Mouse (Mus musculus) testis, postnatal 10 days (tissue): ENCODE data around the gene Nt5dc2.

Experiments used
- DNase-seq: peaks from one replicate; pipeline ENCODE4 v3.0.0; 2021; ENCODE audit warnings: low spot score

Gene Nt5dc2

DNA sequence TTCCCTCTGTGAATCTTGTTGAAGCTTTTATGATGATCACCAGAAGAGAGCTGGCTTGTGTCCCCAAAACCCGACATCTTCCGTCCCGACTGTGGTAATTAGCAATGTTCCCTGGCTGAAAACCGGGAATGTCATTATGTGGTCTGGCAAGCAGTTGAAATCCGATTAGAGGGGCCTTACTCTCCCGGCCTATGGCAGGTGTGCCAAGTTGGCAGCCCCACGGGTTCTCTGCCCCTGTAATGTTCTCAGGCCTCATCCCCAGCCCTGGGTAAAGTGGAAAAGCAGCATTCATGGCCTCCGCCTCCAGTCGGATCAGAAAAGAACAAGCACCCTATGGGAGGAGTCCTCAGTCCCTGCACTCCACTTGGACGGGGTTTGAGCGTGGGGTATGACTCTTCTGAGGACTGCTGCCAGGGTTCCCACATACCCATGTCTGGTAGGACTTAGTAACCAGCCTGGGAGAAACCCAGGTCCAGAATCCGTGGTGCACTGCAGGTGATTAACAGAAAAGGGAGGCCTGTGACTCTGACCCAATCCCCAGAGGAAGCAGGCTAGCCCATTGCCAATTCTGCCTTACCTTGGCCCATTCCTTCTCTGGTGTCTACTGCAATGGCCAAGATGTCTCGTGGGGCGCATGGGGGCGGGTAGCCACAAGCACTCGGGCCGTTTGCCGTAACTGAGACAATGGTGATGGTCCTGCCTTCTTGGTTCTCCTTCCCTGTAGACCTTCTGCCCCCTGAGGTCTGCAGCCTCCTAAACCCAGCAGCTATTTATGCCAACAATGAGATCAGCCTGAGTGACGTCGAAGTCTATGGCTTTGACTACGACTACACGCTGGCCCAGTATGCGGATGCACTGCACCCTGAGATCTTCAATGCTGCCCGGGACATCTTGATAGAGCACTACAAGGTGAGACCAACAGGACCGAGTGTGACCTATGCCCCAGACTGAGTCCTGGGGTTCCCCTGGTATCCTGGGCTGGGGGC lies 3.5 kb downstream of the Nt5dc2 start:
- DNase-seq, result peak; percentile 47

DNA sequence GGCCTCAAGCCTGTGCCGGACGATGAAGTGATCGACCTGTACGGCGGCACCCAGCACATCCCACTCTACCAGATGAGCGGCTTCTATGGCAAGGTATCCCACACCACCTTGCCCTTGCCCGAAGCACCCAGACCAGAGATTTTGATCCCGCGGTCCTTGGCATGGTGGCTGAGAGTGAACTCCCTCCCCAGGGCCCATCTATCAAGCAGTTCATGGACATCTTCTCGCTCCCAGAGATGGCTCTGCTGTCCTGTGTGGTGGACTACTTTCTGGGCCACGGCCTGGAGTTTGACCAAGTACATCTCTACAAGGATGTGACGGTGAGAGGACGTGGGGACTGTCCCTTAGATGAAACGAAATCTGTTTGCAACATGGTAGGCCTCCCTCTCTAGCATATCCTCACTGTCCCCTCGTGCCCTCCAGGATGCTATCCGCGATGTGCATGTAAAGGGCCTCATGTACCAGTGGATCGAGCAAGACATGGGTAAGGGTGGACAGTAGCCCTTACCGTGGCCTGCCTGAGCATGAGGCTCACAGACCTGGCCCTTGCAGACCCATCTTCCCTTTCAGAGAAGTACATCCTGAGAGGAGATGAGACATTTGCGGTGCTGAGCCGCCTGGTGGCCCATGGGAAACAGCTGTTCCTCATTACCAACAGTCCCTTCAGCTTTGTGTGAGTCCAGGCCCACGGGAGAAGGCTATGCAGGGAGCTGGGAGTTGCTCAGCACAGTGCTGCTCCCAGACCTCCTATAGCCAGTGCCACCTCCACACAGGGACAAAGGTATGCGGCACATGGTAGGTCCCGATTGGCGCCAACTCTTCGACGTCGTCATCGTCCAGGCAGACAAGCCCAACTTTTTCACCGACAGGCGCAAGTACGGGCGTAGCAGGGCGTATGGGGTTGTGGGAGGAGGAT lies 4.9 kb downstream of the Nt5dc2 start:
- peak; percentile 42 for DNase-seq

DNA sequence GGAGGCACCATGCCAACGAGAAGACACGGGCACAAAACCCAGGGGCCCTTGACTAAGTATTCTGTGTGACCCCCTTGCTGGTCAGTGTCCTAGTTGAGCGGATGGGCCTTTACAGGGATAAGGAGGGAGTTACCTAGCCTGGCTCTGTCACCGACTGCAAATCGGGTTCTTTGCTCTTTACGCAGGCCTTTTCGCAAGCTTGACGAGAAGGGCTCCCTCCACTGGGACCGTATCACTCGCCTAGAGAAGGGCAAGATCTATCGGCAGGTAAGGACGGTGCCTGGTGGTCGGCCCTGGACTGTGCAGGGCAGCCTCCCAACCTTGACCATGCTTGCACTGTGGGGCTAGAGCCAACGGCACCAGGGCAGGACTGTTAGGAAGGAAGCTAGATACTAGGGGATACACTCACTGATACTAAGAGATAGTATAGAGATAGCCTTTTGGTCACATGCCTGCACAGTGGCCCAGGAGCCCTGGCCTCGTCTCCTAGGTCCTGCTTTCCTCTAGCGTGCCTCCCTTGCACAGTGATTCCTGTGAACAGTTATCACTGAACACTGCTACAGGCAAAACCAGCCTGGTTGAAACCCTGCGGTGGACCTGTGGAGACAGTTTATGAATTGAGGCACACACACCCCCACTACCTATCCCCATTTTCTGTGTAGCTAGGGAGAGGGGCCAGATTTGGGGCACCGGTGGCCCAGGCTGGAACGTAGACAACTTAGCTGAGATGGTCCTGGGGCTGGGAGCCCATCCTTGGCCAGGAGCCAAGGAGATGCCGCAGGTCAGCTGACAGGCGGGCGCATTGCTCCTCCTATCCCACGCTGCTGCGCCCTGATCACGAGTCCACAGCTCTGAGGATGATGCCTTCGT lies 5.8 kb downstream of the Nt5dc2 start:
- peak; percentile 41 for DNase-seq

DNA sequence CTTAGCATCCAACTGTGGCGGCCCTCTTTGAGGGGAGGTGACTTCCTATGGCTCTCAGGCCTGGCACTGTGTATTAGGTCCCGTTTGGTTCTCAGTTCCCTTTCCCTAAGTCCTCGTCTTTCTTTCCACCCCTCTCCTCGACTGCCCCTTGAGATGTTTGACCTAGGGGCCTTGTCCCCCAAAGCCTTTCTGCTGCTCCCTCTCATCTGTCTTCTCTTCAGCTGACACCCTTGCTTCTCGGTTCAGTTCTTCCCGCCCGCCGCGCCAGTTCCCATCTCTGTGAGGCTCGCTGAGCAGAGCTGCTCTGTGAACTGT lies 6.4 kb downstream of the Nt5dc2 start:
- DNase-seq, result no peak

DNA sequence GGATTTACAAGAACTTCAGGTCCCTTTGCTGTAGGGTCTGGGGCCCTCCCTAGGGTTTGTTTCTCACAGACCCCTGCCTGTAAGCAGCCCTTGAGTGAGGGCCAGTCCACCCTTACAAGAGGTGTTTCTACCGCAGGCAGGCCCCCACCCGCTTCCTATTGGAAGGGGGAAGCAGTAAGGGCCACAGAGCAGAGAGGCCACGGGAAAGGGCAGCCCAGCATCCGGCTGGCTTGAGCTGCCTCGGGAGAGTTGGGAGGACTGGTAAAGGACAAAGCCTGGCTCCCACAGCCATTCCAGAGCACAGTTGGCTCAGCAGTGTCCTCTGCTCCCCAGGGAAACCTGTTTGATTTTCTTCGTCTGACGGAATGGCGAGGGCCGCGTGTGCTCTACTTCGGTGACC lies 6.9 kb downstream of the Nt5dc2 start:
- peak; percentile 41 for DNase-seq

DNA sequence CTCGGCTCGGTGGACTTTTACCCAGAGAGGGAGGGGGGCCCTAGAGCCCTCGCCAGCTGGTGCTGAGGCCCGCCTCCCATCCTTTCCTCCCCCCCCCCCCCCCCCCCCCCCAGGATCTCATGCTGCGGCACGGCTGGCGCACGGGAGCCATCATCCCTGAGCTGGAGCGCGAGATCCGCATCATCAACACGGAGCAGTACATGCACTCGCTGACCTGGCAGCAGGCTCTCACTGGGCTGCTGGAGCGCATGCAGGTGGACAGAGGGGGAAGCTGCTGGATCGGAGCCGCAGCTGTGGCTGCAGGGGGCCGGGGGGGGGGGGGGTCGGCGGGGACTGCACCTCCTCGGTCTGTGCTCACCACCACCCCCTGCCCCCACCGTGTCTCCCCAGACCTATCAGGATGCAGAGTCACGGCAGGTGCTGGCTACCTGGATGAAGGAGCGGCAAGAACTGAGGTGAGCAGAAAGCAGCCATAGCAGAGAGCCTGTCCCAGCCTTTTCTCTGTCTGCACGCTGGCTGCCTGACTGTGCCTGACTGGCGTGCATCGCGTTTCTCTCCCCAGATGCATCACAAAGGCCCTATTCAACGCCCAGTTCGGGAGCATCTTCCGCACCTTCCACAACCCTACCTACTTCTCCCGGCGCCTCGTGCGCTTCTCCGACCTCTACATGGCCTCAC lies 7.5 kb downstream of the Nt5dc2 start:
- peak; percentile 41 for DNase-seq

DNA sequence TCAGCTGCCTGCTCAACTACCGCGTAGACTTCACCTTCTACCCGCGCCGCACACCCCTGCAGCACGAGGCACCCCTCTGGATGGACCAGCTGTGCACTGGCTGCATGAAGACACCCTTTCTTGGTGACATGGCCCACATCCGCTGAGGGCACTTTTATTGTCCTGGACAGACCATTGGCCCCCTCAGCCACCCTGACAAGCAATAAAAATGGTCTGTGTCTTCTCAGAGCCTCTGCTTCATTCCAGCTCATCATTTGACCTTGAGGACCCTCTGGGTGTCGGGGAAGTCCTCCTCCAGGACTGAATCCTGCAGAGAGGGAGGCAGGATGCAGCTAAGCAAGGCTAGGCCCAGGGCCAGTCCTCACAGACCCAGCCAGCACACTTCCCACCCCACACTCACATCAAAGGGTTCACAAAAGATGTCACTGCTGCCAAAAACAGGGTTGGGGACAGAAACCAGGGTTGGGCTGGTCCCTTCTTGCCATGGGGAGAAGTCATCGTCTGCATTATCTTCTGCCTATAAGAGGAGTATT lies 8.1 kb downstream of the Nt5dc2 start:
- peak; percentile 38 for DNase-seq

DNA sequence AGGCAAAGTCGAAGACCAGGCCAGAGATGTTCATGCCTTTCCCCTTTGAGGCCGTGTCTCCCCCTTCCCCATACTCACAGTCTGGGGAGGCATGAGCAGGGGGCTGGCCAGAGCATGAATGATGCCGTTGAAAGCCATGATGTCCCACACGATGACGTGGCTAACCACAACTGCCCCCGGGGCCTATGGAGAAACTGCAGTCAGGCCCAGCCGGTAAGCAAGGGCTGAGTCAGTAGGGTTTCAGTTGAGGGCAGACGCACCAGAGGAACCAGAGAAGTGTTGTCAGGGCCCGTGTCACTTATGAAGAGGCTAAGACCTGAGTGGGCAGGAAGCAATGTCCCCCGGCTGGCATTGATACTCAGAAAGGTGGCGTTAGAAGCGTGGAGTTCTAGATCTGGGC lies 8.8 kb downstream of the Nt5dc2 start:
- peak; percentile 35 for DNase-seq

DNA sequence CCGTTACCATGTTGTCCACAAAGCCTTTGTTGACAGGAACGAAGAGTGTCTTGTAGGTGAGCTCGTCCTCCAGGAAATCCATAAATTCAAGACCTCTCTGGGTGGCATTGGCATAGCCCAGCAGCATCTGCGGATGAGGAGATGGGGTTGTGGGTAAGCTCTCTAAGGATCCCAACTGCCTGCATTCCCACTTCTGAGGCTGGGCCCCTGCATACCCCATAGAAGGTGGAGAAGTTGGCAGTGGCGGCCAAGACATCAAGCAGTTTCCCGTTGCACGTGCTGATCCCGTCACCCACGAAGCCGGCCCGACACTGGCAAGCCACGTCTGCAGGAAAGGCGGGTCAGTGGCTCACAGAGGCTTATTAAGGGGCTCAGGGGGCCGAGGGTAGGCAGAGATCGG lies 9.3 kb downstream of the Nt5dc2 start:
- peak; percentile 40 for DNase-seq

DNA sequence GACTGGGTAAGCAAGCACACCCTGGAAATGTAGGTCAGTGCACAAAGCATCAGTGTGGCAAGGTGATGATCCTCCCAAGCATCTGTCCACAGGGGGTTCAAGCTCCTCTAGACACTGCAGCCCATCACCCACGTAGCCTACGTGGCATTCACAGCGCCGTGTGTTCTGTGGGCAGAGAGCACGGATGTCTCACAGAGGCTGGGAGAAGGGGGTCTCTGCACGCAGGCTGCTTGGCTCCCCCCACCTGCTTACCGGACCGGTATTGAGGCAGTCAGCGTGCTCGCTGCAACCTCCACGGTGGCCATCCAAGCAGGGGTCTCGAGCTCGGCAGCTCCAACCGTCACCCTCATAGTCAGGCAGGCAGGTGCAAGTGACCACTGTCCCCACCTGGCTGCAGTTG lies 10.2 kb downstream of the Nt5dc2 start:
- peak; percentile 38 for DNase-seq

DNA sequence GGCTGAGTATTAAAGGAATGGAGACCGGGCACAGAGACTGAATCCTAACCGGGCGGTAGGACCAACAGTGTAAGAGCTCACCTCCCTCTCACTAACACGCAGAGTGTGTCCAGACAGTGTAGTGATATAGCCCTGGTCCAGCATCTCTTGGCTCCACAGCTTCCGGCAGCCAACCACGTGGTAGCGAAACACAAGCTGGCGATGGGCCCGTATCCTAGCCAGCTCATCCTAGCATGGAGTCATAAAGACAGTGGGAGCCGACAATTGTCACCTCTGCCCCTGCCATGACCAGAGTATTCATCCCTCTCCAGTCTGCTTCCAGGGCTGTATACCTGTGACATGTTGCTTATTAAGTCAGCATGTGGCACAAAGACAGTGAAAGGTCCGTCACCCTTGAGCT lies 14.8 kb downstream of the Nt5dc2 start:
- no peak for DNase-seq

DNA sequence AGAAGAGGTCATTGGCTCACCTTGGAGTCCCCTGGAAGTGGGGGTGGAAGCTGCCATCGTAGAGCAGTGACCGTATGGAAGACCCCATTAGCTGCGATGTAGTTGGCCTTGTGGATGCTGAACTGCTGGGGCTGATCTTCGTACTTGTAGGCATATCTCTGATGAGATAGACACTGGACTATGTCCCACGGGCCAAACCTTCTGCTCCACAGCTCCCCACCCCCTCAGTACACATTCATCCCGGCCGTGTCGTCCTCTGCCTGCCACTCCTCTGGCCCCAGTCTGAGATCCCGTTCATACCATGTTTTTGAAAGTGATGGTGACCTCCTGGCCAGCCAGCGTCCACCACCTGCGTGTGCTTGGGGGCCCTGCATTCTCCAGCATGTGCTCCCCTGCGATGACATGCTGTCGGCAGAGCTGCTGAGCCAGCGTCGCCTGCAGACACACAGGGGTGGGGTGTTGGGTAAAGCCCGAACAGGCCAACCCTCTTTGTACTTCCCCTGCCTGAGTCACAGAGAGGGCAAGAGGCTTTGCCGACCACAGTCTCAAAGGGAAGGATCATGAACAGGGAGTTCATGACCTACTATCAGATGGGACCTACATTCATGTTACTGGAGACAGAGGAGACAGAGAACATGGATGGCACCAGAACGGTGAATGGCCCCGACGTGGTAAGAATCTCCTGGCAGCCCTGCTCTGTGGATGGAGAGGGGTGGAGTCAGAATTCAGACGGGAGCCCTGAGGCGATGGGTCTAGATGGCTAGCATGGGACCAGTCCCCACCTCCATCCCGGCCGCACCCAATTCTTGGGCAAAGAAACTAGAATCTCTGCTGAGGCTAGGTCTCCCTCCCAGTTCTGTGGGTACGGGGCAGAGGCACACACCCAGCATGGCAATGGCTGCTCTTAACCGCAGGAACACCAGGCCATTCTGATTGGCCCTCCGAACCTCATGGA lies 29.6 kb downstream of the Nt5dc2 start:
- DNase-seq, result no peak

DNA sequence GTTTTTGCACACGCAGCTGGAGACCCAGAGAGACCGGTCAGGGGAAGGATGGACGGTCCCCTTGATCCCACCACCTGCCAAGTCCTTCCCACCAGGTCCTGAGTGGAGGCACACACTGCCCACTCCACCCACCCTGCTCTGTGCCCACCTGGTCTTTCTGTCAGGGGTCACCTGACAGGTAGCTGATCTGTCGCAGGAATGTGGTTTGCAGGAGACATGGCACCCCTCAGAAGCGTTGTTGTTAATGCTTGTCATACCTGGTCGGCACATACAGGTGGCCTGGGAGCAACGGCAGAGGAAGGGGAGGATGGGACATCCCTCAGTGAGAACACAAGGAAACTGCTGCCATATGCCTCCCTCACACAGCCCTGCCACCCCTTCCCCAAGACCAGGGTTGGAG lies 30.3 kb downstream of the Nt5dc2 start:
- DNase-seq, result no peak

DNA sequence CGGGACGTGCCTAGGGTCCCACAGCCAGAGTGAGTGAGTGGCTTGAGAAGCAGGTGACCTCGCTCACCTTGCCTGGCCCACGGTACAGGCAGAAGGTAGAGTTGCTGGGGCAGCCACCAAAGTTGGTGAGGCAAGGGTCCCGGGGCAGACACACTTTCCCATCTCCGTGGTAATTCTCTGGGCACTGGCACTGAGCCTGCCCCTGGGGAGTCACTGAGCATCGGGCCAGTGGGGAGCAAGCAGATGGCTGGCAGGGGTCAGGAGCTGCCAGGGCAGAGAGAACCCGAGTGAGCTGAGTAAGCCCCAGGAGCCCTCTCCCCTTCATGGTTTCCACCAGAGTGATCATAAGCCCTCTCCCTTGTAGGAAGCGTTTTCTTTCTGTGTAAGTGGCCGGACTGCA lies 30.8 kb downstream of the Nt5dc2 start:
- no peak for DNase-seq

DNA sequence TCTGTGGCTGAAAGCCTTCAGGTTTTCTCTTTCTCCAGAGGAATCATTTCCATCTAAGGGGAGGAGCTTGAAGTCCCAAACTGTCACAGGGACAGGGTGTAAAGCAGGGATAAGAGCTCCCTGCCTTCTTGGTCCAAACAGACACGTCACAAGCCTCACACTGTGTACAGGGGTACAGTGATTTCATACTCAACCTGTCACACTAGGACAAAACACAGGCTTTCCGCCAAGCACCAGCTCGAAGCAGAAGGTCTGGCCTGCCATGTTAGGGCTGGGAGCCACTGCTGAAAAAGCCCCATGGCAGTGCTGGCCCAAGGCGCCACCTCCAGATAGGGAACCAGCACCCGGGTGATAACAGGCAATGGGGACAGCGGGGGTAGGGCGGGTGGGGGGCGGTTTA lies 33.2 kb downstream of the Nt5dc2 start:
- DNase-seq, result no peak

DNA sequence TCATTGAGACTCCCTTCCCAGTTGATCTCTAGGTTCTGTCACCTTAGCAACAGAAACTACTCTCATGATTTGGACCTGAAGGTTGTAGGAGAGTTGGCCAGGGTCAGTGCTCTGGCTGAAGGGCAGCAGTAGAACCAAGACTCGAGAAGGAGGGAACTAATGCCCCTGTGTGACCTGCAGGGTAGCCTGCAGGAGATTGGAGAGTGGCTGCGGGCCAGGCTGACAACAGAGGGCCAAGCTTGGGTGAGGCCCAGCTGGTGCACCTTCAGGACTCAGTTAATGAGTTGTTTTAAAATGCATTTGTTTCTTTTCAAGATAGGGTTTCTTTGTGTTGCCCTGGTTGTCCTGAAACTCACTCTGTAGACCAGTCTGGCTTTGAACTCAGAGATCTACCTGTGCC lies 34.2 kb downstream of the Nt5dc2 start:
- DNase-seq, result no peak

DNA sequence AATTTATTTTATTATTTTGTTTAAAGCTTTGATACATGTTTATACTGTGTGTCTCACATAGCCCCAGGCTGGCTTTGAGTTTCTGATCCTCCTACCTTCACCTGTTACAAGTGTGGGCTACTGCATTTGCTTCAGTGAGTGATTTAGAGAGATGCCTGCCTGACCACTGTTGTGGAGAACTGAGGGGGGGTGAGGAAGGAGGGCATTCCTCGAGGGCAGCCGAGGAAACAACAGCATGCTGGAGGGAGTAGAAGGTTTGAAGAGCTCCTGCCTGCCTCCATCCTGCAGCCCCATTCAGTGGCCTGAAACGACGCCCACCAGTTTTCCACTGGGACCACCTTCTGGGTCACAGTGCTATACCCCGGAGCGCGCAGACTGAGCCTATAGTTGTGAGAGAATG lies 34.6 kb downstream of the Nt5dc2 start:
- DNase-seq, result no peak

DNA sequence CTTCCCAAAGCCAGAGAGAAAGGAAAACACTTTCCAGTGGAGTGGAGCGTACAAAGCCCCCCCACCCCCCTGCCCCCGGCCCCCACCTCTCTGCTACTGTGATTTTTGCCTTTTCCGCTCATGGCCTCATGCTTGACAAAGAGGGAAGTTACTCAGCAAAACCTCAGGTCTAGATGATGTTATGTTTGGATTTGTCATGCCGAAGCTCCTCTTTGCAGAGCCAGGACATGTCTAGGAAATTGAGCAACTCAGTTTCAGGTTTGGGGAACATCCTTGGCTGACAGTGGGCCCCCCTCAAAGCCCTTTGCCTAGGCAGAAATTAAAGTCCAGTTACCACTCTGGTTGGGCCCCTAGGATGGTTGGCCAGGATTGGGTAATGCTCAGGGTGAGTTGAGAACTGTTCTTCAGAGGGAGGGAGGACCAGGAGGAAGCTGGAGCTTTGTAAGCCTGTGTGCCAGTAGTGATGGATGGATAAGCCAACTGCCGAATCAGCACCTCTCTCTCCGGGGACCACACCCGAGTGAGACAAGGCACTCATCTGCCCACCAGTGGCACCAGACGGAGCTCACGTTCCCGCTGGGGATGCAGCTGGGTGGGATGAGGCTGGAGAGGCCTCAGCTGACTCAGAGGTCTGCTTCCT lies 35.3 kb downstream of the Nt5dc2 start:
- no peak for DNase-seq

DNA sequence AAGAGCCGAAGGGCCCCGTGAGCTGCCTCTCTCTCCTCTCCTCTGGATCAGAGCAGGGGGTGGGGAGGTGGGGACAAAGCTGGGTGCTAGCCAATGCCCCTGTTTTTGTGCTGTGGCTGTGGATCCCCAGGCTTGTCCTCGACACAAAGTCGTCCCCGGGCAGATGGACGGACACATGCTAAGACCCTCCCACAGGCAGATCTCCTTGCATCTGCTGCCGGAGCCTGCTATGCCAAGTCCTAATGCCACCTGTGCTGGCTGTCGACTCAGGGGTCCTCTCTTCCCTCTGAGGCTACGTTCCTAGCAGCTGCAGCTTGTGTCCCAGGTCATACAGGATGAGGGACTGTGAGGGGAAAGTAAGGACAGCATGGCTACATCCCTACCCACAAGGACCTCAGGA lies 36.0 kb downstream of the Nt5dc2 start:
- DNase-seq, result no peak

DNA sequence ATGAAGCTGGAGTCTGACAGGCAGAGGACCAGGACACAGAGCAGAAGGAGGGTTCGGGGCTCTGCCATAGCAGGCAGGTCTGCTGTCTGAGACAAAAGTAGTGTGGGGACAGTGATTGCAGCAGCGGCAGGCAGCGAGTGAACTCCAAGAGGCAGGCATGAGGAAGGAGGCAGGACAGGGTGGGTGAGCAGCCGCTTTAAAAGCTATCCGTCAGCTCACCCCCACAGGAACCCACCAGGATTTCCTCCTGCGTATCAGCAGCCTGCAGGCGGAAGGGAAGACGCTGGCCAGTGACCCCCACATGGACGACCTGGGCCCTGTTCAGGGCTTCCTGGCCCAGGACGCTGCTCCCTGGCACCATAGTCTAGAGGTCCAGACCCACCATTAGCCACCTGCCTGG lies 37.6 kb downstream of the Nt5dc2 start, which contains the start of gene Stab1:
Gene Stab1 (minus strand): TSS at position 217 of the 400 bp plus-strand sequence.
- DNase-seq, result no peak
